Mouse (Mus musculus): Measurements from ENCODE around the gene Supt16.

DNA sequence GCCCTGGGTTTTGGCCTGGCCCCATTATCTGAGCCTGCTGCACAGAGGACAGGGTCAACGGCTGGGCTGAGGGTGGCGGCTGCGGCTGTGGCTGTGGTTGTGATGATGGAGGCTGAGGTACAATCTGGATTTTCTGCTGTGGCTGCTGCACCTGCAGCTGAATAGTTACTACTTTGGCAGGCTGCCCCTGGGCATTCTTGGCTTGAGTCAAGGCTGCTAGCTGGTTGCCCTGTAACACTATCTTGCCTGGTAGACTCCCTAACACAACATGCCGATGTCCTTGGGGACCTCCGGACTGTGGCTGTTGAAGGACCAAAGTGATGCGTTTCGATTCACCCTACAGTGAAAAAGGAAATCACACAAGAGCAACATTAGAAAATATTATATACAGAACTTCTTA, 37.9 kb upstream of the Supt16 start:
- TF ChIP-seq EP300 (IDR thresholded peaks at IDR 0.05; ENCODE audit: low read depth) (no peak), CTCF (IDR thresholded peaks at IDR 0.05; ENCODE audit: low read depth) (no peak)

Measured in liver, postnatal 0 days (tissue).